Mouse (Mus musculus) left cerebral cortex, postnatal 14 days (tissue): ENCODE data around the gene Trip11. TPM values are rescaled to one million over a fixed set of nuclear protein-coding genes. Genes with fewer than 3 reads are reported as not detected.
A peak's percentile ranks its signal among the peaks of the same experiment; 100 is the strongest.

Source experiments
- DNase-seq, 2 experiments: peaks; one replicate each; pipeline ENCODE4 v3.0.0; 2021 to 2022; ENCODE audit warnings: low spot score in 2 of 2, mixed read lengths in 1 of 2
- intact Hi-C: fragments of 180-260 bp; cut with DNase I; formaldehyde crosslinking; loops from one replicate; pipeline ENCODE4 v1.15.1; 2025
- total RNA-seq, 2 experiments: library from RNA; stranded (reverse); gene quantifications; 2 replicates each; pipeline ENCODE4 v1.2.3; 2021

The Trip11 gene
- total RNA-seq, 2 experiments from 2014 or later, result 24.3 to 25.2 TPM

- DNase-seq, result no peak
- intact Hi-C loops, result no loop called here
Observed at GRCm38 (mm10) chr12:101904170-101904569, 8.9 kb downstream of the Trip11 start.

- intact Hi-C loops, result no loop called here
- no peak for DNase-seq
Observed at GRCm38 (mm10) chr12:101899671-101900245, 13.3 kb downstream of the Trip11 start.

GRCm38 (mm10) chr12:101898966-101899365 is 14.1 kb downstream of the Trip11 start:
- DNase-seq, result no peak
- intact Hi-C loops, result no loop called here

- intact Hi-C loops, result no loop called here
- DNase-seq, result no peak
Observed at GRCm38 (mm10) chr12:101897113-101897512, 16.0 kb downstream of the Trip11 start.

- intact Hi-C loops, result no loop called here
- no peak for DNase-seq
Observed at GRCm38 (mm10) chr12:101893296-101893695, 19.8 kb downstream of the Trip11 start.

GRCm38 (mm10) chr12:101892832-101893231 is 20.2 kb downstream of the Trip11 start:
- DNase-seq, result no peak

GRCm38 (mm10) chr12:101891066-101891465 is 22.0 kb downstream of the Trip11 start:
- DNase-seq, result no peak
- intact Hi-C loops, result no loop called here

More at GRCm38 (mm10) chr12:101892832-101893231, 20.2 kb downstream of the Trip11 start:
- intact Hi-C loops, result no loop called here

- intact Hi-C loops, result no loop called here
- no peak for DNase-seq
Observed at GRCm38 (mm10) chr12:101889351-101889750, 23.7 kb downstream of the Trip11 start.

- intact Hi-C loops, result no loop called here
- DNase-seq, result no peak
Observed at GRCm38 (mm10) chr12:101888312-101888711, 24.8 kb downstream of the Trip11 start.

GRCm38 (mm10) chr12:101884926-101885325 is 28.1 kb downstream of the Trip11 start:
- intact Hi-C loops, result no loop called here

GRCm38 (mm10) chr12:101876374-101876773 is 36.7 kb downstream of the Trip11 start:
- intact Hi-C loops, result no loop called here
- DNase-seq, result no peak

More at GRCm38 (mm10) chr12:101884926-101885325, 28.1 kb downstream of the Trip11 start:
- no peak for DNase-seq

GRCm38 (mm10) chr12:101875107-101875506 is 38.0 kb downstream of the Trip11 start:
- peak in 1 of 2 experiments; percentile 57 for DNase-seq
- intact Hi-C loops, result loop anchor here (2.0 kb wide), 1 partner anchor 752 kb away; no protein-coding TSS in a partner anchor

GRCm38 (mm10) chr12:101862286-101862964 is 50.6 kb downstream of the Trip11 start:
- no peak for DNase-seq
- intact Hi-C loops, result no loop called here

GRCm38 (mm10) chr12:101860256-101860655 is 52.8 kb downstream of the Trip11 start:
- DNase-seq, result no peak
- intact Hi-C loops, result no loop called here

GRCm38 (mm10) chr12:101858011-101858410 is 55.1 kb downstream of the Trip11 start:
- intact Hi-C loops, result no loop called here
- DNase-seq, result no peak

GRCm38 (mm10) chr12:101854336-101854735 is 58.7 kb downstream of the Trip11 start:
- no peak for DNase-seq
- intact Hi-C loops, result no loop called here

GRCm38 (mm10) chr12:101851846-101852564 is 61.1 kb downstream of the Trip11 start:
- intact Hi-C loops, result no loop called here
- DNase-seq, result no peak

- DNase-seq, result no peak
- intact Hi-C loops, result no loop called here
Observed at GRCm38 (mm10) chr12:101851314-101851713, 61.8 kb downstream of the Trip11 start.

- intact Hi-C loops, result no loop called here
- DNase-seq, result no peak
Observed at GRCm38 (mm10) chr12:101836546-101837274, 76.4 kb downstream of the Trip11 start.

- DNase-seq, result no peak
- intact Hi-C loops, result no loop called here
Observed at GRCm38 (mm10) chr12:101834715-101835114, 78.4 kb downstream of the Trip11 start.
